Mouse (Mus musculus): ENCODE data around the gene 9930021J03Rik.

DNA sequence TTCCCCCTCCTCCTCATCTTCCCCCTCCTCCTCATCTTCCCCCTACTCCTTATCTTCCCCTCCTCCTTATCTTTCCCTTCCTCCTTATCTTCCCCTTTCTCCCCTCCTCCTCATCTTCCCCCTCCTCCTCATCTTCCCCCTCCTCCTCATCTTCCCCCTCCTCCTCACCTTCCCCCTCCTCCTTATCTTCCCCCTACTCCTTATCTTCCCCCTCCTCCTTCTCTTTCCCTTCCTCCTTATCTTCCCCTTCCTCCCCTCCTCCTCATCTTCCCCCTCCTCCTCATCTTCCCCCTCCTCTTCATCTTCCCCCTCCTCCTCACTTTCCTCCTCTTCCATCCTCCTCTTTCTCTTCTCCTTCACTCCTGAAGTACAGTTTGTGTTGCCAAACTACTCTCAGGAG is 108.9 kb downstream of the 9930021J03Rik start:
- TF ChIP-seq CTCF (conservative IDR thresholded peaks at IDR 0.05; ENCODE audit: insufficient read depth, insufficient read length, low read depth, low read length) (no peak), POLR2A (IDR thresholded peaks at IDR 0.05; ENCODE audit: low read depth, low read length) (no peak)
